Mouse (Mus musculus): ENCODE measurements around the gene Dlg2.

Gene Dlg2

GRCm38 (mm10) chr7:90476313-90477245, at the start of gene Dlg2:
Gene Dlg2, plus strand, starts transcription at chr7:90476672.
- in situ Hi-C loops (cut with MboI, MseI), result loop anchor here (5.0 kb wide), 1 partner anchor 39 kb away; no protein-coding TSS in a partner anchor

GRCm38 (mm10) chr7:90427006-90427405, 49.5 kb upstream of the Dlg2 start:
- in situ Hi-C loops (cut with MboI, MseI), result no loop called here

DNA sequence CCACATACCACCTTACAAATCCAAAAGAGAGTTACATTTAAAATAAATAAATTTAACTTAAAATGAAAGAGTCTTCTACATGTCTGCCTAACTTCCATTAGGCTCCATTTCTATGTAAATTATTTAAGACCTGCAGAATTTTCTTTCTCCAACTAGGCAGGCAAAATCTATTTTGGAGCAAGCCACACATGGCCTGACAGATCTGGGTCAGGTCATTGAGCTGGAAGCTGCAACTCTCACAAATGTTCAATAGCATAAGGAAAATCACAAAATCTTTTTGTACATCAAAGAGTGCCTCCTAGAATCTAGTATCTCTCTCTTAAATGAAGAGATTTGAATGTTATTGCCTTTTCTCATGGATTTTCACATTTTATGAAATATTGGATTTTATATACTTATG, 44.3 kb upstream of the Dlg2 start:
- in situ Hi-C loops (cut with MboI, MseI), result no loop called here

DNA sequence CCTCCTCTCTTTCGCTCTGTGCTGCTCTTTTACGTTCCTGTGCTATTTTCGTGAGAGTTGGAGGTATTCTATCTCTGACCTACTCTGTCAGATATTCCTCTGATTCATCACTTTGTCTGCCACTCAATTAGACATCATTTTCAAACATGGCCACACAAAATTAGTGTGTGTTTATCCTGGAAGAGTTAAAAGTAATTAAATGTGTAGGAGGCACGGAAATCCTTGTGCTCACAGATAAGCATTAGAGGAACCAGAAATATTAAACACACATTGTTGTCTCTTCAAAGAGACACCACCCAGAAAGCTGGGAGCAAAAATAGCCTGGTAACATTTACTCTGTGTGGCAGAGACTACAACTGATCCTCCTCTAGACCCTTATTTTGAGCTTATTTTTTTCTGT, 36.4 kb upstream of the Dlg2 start:
- in situ Hi-C loops (cut with MboI, MseI), result no loop called here

DNA sequence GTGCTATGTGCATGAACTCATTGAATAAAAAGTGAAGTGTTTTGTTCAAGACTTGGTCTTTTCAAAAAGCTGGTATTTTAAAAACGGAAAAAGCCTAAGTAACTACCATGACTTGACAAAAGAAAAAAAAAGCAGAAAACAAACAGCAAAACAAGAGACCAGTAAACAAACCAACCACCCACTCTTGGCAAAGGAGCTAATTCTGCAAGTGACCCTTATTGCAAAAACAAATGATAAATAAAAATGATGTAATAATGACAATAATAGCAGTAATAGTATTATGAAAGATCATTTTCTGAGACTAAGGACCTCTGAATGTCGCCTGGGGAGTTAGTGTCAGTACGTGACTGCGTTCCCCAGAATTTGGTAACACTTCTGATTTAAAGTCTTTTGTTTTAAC, 34.4 kb upstream of the Dlg2 start:
- in situ Hi-C loops (cut with MboI, MseI), result no loop called here

DNA sequence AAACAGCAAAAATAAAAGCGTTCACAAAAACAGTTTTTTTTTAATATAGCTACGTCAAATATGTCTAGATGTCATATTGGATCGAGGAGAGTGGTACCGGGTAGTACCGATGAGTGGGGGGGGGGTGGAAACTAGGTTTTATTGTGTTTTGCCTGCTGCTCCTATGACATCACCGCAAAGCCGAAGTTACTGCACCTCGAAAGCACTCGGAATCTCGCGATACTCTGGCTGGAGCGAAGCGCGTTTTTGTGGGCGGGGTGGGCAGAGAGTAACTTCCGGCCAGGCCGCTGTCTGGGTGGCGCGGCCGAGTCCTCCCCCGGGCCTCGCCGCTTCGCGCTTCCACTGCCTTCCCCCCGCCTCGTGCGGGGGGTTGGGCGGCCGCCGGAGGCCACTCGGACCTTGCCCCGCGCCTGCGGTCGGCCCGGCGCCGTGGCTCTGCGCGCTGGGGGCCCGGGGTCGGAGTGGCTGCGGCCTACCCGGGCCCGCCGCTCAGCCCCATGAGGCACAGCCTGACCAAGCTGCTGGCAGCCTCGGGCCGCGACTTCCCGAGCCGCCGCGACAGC, 33.9 kb upstream of the Dlg2 start, which contains the start of gene Crebzf:
Crebzf (plus strand) TSS at position 212 of the 563 bp plus-strand sequence.
- in situ Hi-C loops (cut with MboI, MseI), result no loop called here

DNA sequence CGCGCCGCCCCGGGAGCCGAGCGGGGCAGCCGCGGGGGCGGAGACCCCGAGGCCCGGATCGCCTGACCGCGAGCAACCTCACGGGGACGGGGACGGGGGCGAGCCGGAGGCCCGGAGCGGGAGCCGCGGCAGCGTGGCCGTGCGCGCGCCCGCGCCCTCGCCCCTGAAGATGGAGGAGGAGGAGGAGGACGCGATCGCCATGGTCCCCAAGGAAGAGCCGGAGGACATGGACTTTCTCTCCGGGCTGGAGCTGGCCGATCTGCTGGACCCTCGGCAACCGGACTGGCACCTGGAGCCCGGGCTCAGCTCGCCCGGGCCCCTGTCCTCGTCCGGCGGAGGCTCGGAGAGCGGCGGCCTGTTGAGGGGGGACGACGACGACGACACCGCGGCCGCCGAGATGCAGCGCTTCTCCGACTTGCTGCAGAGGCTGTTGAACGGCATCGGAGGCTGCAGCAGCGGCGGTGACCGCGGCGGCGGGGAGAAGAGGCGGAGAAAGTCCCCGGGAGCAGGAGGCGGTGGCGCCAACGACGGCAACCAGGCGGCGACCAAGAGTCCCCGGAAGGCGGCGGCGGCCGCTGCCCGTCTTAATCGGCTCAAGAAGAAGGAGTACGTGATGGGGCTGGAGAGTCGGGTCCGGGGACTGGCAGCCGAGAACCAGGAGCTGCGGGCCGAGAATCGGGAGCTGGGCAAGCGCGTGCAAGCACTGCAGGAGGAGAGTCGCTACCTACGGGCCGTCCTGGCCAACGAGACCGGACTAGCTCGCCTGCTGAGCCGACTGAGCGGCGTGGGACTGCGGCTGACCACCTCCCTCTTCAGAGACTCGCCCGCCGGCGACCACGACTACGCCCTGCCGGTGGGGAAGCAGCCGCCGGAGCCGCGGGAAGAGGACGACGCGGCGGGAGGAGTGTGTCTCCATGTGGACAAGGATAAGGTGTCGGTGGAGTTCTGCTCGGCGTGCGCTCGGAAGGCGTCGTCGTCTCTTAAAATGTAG, 33.1 kb upstream of the Dlg2 start:
- in situ Hi-C loops (cut with MboI, MseI), result no loop called here

GRCm38 (mm10) chr7:90444206-90444605, 32.3 kb upstream of the Dlg2 start:
- in situ Hi-C loops (cut with MboI, MseI), result no loop called here

DNA sequence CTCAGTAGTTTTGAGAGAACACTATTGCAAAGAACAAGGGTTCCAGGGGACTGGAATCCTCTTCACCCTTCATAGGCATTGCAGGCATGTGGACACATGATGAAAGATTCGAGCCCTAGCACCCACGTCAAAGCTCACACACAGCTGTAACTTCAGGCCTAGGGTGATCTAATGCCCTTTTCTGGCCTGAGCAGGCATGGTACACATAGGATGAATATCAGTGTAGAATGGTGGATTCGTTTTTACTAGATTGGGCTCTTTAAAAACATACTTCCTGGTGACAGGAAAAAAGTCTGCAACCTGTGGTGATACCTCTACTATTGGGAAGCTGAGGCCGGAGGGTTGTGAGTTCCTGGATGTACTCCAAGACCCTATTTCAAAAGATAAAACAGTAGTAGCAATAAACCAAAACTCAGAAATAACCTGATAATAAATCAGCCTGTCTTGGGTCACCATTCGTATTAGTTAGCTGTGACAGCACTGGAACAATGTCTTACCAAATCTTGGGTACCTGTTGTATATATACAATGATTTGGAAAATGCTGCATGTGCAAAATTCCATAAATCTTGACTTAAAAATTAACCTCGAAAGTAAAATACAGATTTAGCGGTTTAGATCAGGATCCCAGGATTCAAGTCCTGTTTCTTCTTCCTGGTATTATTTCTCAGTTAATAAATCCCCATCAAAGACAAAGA, 20.2 kb upstream of the Dlg2 start:
- in situ Hi-C loops (cut with MboI, MseI), result loop anchor here (25.0 kb wide), 2 partner anchors 469 to 1119 kb away; partner anchors contain the start of gene Eed

- in situ Hi-C loops (cut with MboI, MseI), result loop anchor here (25.0 kb wide), 2 partner anchors 470 to 1120 kb away; partner anchors contain the start of gene Eed
These were observed 19.5 kb upstream of the Dlg2 start, which contains the start of gene Tmem126a for GRCm38 (mm10) chr7:90456845-90457468. Gene Tmem126a, minus strand, starts transcription at chr7:90457229.

DNA sequence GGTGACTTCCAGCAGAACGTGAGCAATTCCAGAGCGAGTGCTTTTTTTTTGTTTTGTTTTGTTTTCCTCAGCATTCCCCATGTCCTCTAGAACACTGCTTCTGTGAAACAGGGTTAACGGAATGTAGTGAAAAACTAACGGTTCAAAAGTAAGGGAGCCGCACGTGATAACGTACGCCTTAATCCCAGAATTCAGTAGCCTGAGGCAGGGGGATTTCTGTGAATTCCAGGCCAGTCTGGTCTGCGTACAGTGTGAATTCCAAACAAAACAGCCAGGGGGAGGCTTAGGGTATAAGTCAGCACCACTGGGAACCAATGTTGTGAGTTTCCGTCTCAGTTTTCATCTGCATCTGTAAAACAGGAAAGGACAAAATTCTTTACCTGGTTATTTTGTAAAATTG, 19.0 kb upstream of the Dlg2 start:
- in situ Hi-C loops (cut with MboI, MseI), result loop anchor here (25.0 kb wide), 2 partner anchors 470 to 1120 kb away; partner anchors contain the start of gene Eed

DNA sequence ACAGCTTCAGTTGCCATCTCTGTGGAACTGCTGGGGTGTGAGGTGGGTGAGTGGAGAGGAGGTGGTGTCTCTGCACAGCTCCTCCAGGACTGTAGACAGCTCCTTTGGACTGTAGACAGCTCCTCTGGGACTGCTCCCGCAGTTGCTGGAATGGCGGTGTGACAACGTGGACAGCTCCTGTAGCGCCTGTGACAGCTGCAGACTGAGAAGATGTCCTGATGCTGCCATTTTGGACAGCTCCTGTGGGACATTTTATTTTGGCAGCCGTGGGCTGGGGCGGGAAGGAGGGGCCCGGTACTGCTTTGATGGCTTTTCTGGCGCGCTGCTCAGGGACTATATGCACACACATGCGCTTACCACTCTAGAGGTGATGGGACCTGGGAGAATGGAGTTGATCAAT, 16.1 kb upstream of the Dlg2 start:
- in situ Hi-C loops (cut with MboI, MseI), result loop anchor here (25.0 kb wide), 2 partner anchors 473 to 1123 kb away; partner anchors contain the start of gene Eed

GRCm38 (mm10) chr7:90460930-90461329, 15.5 kb upstream of the Dlg2 start:
- in situ Hi-C loops (cut with MboI, MseI), result loop anchor here (25.0 kb wide), 2 partner anchors 474 to 1124 kb away; partner anchors contain the start of gene Eed

DNA sequence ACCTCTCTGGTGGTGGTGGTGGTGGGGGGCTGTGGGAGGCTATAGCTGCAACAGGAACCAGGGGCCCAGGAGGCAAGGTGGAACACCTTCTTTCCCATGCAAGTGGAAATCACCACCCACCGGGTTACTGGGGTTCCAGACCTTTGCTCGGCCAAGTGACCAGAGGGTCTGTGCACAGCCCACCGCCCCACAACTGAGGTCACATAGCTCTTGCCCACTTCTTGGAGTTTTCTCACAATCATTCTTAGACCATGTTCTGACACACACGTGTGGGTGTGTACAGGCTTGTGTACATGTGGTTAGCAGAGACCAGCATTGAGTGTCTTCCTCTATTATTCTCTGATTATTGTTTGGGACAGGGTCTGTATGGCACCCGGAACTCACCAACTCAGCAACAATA, 15.0 kb upstream of the Dlg2 start:
- in situ Hi-C loops (cut with MboI, MseI), result loop anchor here (25.0 kb wide), 2 partner anchors 474 to 1124 kb away; partner anchors contain the start of gene Eed

DNA sequence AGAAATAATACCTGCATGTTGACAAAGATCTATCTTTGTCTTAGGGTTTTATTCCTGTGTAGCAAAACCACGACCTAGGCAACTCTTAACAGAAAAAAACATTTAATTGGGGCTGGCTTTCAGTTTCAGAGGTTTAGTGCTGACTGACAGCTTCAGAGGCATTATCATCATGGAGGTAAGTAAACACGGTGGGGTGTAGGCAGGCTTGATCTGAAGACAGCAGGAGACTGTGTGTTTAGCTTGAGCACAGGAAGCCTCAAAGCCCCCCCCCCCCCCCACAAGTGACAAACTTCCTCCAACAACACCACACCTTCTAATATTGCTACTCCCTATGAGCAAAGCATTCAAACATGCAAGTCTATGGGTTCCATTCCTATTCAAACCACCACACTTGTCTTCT, 3.0 kb upstream of the Dlg2 start:
- in situ Hi-C loops (cut with MboI, MseI), result loop anchor here (25.0 kb wide), 2 partner anchors 486 to 1136 kb away; partner anchors contain the start of gene Eed

DNA sequence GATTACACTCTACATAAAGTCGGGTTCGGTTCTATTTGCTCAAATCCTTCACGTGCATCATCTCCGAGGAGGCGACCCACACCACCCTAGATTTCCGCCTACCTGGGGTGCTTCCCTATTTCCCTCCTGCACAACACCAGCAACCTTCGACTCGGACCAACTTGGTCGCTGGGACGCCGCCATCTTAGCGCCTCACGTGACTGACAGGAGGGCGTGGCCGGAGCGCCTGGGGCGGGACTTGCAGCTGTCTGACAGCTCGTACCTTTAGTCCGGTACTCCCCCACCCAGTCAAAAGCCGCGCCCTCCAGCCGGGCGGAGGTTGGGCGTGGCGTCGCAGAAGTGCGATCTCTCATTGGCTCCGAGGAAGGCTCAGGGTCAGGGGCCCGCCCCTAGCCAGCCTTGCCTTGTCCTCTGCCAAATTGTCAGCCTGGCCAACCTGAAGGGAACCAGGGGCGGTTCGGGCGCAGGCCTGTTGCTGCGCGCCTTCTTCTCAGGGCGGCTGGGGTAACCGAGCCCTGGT, 619 bp upstream of the Dlg2 start, which contains the start of gene Tmem126b:
Tmem126b (minus strand) TSS at position 209 of the 520 bp plus-strand sequence.
- in situ Hi-C loops (cut with MboI, MseI), result loop anchor here (5.0 kb wide), 1 partner anchor 39 kb away; no protein-coding TSS in a partner anchor

DNA sequence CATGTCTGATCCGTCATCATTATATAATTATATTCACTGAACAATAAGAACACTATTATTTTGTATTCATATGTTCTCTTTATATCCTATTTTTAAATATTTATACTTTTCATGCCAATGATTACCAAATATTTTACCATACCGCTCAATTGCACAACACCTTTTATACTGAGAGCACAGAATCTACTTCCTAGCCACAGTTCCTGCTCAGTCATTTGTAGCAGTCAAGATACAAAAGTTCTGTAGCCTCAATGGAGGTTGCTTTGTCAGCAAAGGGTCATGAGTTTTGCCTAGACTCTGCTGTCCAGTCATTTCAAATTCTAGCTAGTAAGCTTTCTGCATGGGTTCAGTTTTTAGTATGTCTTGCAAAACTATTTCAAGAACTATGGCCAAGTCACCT, 6.1 kb downstream of the Dlg2 start:
- in situ Hi-C loops (cut with MboI, MseI), result no loop called here

- in situ Hi-C loops (cut with MboI, MseI), result no loop called here
These were observed 31.7 kb downstream of the Dlg2 start for GRCm38 (mm10) chr7:90508124-90508523.

- in situ Hi-C loops (cut with MboI, MseI), result no loop called here
These were observed 35.8 kb downstream of the Dlg2 start for GRCm38 (mm10) chr7:90512293-90512692.

All from T-helper 2 cell (primary cell).